Mouse (Mus musculus) CH12.LX (cell line): Measurements from ENCODE around the gene Ndufa11.

Experiments
- SMC3 ChIP-seq: IDR thresholded peaks from 2 replicates; pipeline ENCODE4 v1.6.1; 2011; ENCODE audit warnings: low read depth, low read length, improper control_type of control experiment
- TCF12 ChIP-seq: IDR thresholded peaks from 2 replicates; pipeline ENCODE4 v1.6.1; 2014; ENCODE audit warnings: low read depth, mild to moderate bottlenecking, inconsistent platforms, low read length, improper control_type of control experiment
- USF1 ChIP-seq: IDR thresholded peaks from 2 replicates; pipeline ENCODE4 v1.6.1; 2014; ENCODE audit warnings: low read depth, mild to moderate bottlenecking, inconsistent platforms, low read length, improper control_type of control experiment

- no peak for TF ChIP-seq USF1
- no peak for TF ChIP-seq TCF12
- no peak for TF ChIP-seq SMC3
Measured at GRCm38 (mm10) chr17:56673647-56674416, 43.7 kb upstream of the Ndufa11 start.
